Mouse (Mus musculus): ENCODE measurements around the gene Fam104a. TPM values are rescaled to one million over a fixed set of nuclear protein-coding genes. Genes with fewer than 3 reads are reported as not detected.

Fam104a gene
- polyA plus RNA-seq, 1 experiment from 2014 or later: 49.9 TPM

DNA sequence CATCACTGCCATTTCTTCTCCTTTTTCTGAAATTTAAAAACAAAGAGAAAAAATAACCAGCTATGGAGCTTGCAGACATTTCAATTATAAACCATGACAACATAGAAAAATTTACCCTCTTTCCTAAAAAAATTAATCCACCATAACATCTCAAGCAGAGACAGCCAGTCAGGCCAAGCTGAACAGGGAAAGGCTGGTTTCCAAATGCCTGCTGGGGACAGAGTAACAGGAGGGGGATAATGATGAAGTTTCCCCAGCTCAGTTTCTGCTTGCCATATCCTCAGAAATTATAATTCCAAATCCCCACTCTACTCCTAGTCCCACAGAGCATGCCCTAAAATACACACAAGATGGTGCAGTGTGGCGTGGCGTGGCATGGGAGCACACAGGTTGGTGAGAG is 6.6 kb downstream of the Fam104a start:
- H3K27me3 ChIP-seq (ENCODE audit: control insufficient read depth, insufficient read depth, low read length): no peaks in the 10 kb centered on the region
- no peak for DNase-seq (ENCODE audit: low spot score)
- H3K4me3 ChIP-seq (ENCODE audit: low read depth, low read length): no peak overlapping the region
- no peaks in the 10 kb centered on the region for H3K9me3 ChIP-seq (ENCODE audit: control insufficient read depth, low read length)
- no peaks in the 10 kb centered on the region for H3K36me3 ChIP-seq (ENCODE audit: control insufficient read depth, insufficient read depth, low read length)
- H3K27ac ChIP-seq (ENCODE audit: low read depth, low read length): no peak overlapping the region
- 98% methylated on average over 2 of the region's 2 CpGs for WGBS
- H3K4me2 ChIP-seq (replicated peaks; ENCODE audit: low read depth, low read length): no peak overlapping the region
- H3K4me1 ChIP-seq (replicated peaks; ENCODE audit: control insufficient read depth, insufficient read depth, low read length): peaks cover 2% of the 10 kb centered on the region; the same call in 1 of the 2 replicates
- no peak overlapping the region for H3K9ac ChIP-seq (ENCODE audit: low read depth, low read length)
- ATAC-seq (ENCODE audit: low FRiP score): no peak

DNA sequence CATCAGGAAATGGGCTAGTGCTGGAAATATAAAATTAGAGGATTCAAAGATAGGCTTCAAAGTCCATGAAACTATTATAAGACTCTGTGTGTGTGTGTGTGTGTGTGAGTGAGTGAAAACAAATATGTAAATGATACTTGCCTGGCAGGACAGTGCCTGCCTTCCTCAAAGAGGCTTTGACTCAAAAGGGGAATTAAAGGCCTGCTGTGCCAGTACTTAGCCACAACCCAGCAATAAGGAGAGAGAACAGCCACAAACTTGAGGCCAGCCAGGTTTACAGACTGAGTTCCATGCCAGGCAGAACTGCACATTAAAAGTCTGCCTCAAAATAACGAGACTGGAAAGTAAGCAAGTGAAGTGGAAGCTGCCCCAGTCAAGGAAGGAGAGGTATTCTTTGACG is 7.1 kb downstream of the Fam104a start:
- H3K27ac ChIP-seq (ENCODE audit: low read depth, low read length): no peak overlapping the region
- H3K4me2 ChIP-seq (replicated peaks; ENCODE audit: low read depth, low read length): no peak overlapping the region
- WGBS: 86% methylated on average over 2 of the region's 2 CpGs
- no peak overlapping the region for H3K9ac ChIP-seq (ENCODE audit: low read depth, low read length)
- no peaks in the 10 kb centered on the region for H3K36me3 ChIP-seq (ENCODE audit: control insufficient read depth, insufficient read depth, low read length)
- no peaks in the 10 kb centered on the region for H3K9me3 ChIP-seq (ENCODE audit: control insufficient read depth, low read length)
- no peak overlapping the region for H3K4me3 ChIP-seq (ENCODE audit: low read depth, low read length)
- H3K27me3 ChIP-seq (ENCODE audit: control insufficient read depth, insufficient read depth, low read length): no peaks in the 10 kb centered on the region
- DNase-seq (ENCODE audit: low spot score) (no peak), ATAC-seq (ENCODE audit: low FRiP score) (no peak)
- 0 out of 2 replicates have a peak, but pooled peaks cover 2% of the 10 kb centered on the region for H3K4me1 ChIP-seq (replicated peaks; ENCODE audit: control insufficient read depth, insufficient read depth, low read length)

DNA sequence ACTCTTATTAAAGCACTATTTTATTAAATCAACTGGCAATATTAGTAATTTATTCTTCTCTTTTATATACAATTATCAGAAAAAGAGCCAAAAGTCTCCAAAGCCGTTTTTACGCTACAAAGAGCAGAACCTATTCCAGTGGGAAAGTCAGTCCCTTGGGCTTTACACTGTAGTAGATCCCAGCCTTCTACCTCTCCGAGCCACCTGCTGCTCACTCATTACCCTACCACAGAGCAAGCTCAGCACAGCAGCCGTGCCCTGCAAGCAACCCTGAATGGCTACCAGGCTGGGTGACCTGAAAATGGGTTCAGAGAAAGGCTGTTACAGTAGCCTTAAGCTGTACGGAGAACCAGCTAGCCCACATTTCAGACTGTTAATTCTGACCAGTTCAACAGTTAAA is 9.4 kb downstream of the Fam104a start:
- Histone ChIP-seq H3K27ac (ENCODE audit: low read depth, low read length) (no peak overlapping the region), H3K9ac (ENCODE audit: low read depth, low read length) (no peak overlapping the region), H3K4me3 (ENCODE audit: low read depth, low read length) (no peak overlapping the region), H3K36me3 (ENCODE audit: control insufficient read depth, insufficient read depth, low read length) (no peaks in the 10 kb centered on the region), H3K27me3 (ENCODE audit: control insufficient read depth, insufficient read depth, low read length) (no peaks in the 10 kb centered on the region), H3K4me1 (replicated peaks; ENCODE audit: control insufficient read depth, insufficient read depth, low read length) (no peaks in the 10 kb centered on the region), H3K4me2 (replicated peaks; ENCODE audit: low read depth, low read length) (no peak overlapping the region), H3K9me3 (ENCODE audit: control insufficient read depth, low read length) (no peaks in the 10 kb centered on the region)
- 88% methylated on average over 5 of the region's 5 CpGs for WGBS
- ATAC-seq (ENCODE audit: low FRiP score): no peak
- DNase-seq (ENCODE audit: low spot score): no peak

DNA sequence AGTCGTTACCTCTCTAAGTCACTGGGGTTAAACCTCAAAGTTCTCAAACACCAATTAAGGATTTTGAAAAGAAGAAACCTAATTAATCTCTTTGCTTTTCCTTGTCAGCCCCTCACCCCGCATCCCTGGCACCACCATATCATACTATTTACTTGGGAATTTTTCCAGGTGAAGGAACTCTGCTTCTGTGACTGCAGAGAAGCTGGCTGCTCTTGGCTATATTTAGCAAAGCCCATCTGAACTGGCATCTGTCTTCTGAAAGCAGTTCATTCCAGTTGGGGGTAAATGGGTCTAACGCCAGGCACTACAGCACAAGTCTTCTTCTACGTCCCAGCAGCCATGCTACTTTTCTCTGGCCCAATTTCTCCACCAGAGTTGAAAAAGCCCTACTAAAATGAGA is 10.3 kb downstream of the Fam104a start:
- no peaks in the 10 kb centered on the region for H3K36me3 ChIP-seq (ENCODE audit: control insufficient read depth, insufficient read depth, low read length)
- H3K4me3 ChIP-seq (ENCODE audit: low read depth, low read length): no peak overlapping the region
- no peak overlapping the region for H3K9ac ChIP-seq (ENCODE audit: low read depth, low read length)
- no peaks in the 10 kb centered on the region for H3K9me3 ChIP-seq (ENCODE audit: control insufficient read depth, low read length)
- ATAC-seq (ENCODE audit: low FRiP score): no peak
- 96% methylated on average over 4 of the region's 4 CpGs for WGBS
- no peak overlapping the region for H3K27ac ChIP-seq (ENCODE audit: low read depth, low read length)
- DNase-seq (ENCODE audit: low spot score): no peak
- H3K4me2 ChIP-seq (replicated peaks; ENCODE audit: low read depth, low read length): no peak overlapping the region
- H3K27me3 ChIP-seq (ENCODE audit: control insufficient read depth, insufficient read depth, low read length): no peaks in the 10 kb centered on the region
- no peaks in the 10 kb centered on the region for H3K4me1 ChIP-seq (replicated peaks; ENCODE audit: control insufficient read depth, insufficient read depth, low read length)

DNA sequence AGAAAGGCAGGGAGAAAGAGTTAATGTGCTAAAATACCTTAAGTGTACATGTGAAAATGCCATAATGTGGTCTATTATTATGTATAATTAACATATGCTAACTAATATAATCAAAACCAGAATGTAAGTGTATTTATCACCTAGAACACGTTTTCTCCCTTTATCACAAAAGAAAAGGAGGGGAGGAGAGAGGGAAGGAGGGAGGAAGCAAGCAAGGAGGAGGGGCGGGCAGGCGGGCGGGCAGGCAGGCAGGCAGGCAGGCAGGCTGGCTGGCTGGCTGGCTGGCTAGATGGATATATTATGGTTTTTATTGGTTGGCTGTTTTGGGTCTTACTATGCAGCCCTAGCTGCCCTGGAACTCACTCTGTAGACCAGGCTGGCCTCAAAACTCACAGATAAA is 14.2 kb downstream of the Fam104a start:
- H3K9ac ChIP-seq (ENCODE audit: low read depth, low read length): no peak overlapping the region
- WGBS: 92% methylated on average over 4 of the region's 4 CpGs
- no peaks in the 10 kb centered on the region for H3K4me1 ChIP-seq (replicated peaks; ENCODE audit: control insufficient read depth, insufficient read depth, low read length)
- ATAC-seq (ENCODE audit: low FRiP score) (no peak), DNase-seq (ENCODE audit: low spot score) (no peak)
- no peaks in the 10 kb centered on the region for H3K27me3 ChIP-seq (ENCODE audit: control insufficient read depth, insufficient read depth, low read length)
- H3K36me3 ChIP-seq (ENCODE audit: control insufficient read depth, insufficient read depth, low read length): no peaks in the 10 kb centered on the region
- H3K4me2 ChIP-seq (replicated peaks; ENCODE audit: low read depth, low read length): no peak overlapping the region
- H3K4me3 ChIP-seq (ENCODE audit: low read depth, low read length): no peak overlapping the region
- no peaks in the 10 kb centered on the region for H3K9me3 ChIP-seq (ENCODE audit: control insufficient read depth, low read length)
- H3K27ac ChIP-seq (ENCODE audit: low read depth, low read length): no peak overlapping the region

DNA sequence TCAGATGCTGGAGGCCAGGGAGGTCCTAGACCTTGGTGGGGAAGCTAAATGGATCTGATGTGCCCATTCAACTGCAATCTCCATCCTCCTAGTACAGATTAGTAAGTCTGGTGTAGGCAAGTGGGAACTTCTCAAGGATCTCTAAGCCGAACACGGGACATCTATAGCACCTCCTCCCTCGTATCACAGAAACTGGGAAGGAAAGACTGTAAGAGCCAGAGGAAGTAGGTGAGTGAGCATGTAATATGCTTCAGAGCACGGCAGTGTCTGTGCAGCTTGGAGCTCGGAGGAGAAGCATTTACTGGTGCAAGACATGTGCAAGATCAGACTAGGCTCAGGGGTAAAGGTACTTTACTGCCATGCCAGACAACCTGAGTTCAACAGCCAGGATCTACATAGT is 15.1 kb downstream of the Fam104a start:
- H3K4me1 ChIP-seq (replicated peaks; ENCODE audit: control insufficient read depth, insufficient read depth, low read length): no peaks in the 10 kb centered on the region
- H3K27me3 ChIP-seq (ENCODE audit: control insufficient read depth, insufficient read depth, low read length): no peaks in the 10 kb centered on the region
- DNase-seq (ENCODE audit: low spot score) (no peak), ATAC-seq (ENCODE audit: low FRiP score) (no peak)
- 91% methylated on average over 5 of the region's 5 CpGs for WGBS
- no peaks in the 10 kb centered on the region for H3K36me3 ChIP-seq (ENCODE audit: control insufficient read depth, insufficient read depth, low read length)
- H3K9ac ChIP-seq (ENCODE audit: low read depth, low read length): no peak overlapping the region
- no peaks in the 10 kb centered on the region for H3K9me3 ChIP-seq (ENCODE audit: control insufficient read depth, low read length)
- H3K4me3 ChIP-seq (ENCODE audit: low read depth, low read length): no peak overlapping the region
- H3K27ac ChIP-seq (ENCODE audit: low read depth, low read length): no peak overlapping the region
- H3K4me2 ChIP-seq (replicated peaks; ENCODE audit: low read depth, low read length): no peak overlapping the region

DNA sequence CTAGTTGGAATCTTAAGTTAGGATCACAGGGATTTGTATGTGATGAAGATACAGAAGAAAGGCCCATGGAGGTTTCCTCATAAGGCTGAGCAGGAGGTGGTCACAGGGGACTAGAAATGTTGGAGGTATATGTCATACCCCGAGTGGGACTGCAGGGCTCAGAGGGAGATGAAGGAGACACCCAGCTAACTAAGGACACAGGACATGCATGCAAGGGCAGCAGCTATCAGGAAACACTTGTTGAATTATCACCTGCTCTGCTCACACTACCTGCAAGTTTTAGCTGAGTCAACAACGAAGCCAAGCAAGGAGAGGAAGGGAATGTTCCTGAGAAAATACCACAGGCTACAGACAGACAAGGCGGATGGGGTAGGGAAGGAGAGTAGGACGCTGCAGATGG is 16.3 kb downstream of the Fam104a start:
- Histone ChIP-seq H3K9me3 (ENCODE audit: control insufficient read depth, low read length) (no peaks in the 10 kb centered on the region), H3K27ac (ENCODE audit: low read depth, low read length) (no peak overlapping the region), H3K36me3 (ENCODE audit: control insufficient read depth, insufficient read depth, low read length) (no peaks in the 10 kb centered on the region), H3K4me1 (replicated peaks; ENCODE audit: control insufficient read depth, insufficient read depth, low read length) (no peaks in the 10 kb centered on the region), H3K27me3 (ENCODE audit: control insufficient read depth, insufficient read depth, low read length) (no peaks in the 10 kb centered on the region), H3K4me2 (replicated peaks; ENCODE audit: low read depth, low read length) (no peak overlapping the region), H3K4me3 (ENCODE audit: low read depth, low read length) (no peak overlapping the region), H3K9ac (ENCODE audit: low read depth, low read length) (no peak overlapping the region)
- DNase-seq (ENCODE audit: low spot score): no peak
- 90% methylated on average over 4 of the region's 4 CpGs for WGBS
- ATAC-seq (ENCODE audit: low FRiP score): no peak

DNA sequence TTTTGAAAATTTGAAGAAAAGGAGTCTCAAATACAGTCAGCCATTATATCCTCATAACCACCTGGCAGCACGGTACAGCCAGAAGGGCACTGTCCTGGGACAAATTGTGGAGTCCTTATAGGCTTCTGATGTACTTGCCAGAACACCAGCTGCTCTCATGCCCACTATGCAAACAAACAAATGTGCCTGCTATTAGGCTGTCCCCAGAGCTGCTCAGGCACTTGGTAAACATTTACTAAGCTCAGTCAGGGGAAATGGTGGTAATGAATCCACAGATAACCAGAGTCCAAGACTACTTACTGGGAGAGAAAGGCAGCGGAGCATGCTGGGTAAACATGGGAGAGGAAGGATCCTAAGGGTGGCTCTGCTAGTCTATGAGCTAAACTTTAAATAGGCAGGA is 16.8 kb downstream of the Fam104a start:
- WGBS: 93% methylated on average over 2 of the region's 2 CpGs
- no peak overlapping the region for H3K4me2 ChIP-seq (replicated peaks; ENCODE audit: low read depth, low read length)
- H3K27ac ChIP-seq (ENCODE audit: low read depth, low read length): no peak overlapping the region
- H3K9ac ChIP-seq (ENCODE audit: low read depth, low read length): no peak overlapping the region
- H3K27me3 ChIP-seq (ENCODE audit: control insufficient read depth, insufficient read depth, low read length): no peaks in the 10 kb centered on the region
- no peaks in the 10 kb centered on the region for H3K4me1 ChIP-seq (replicated peaks; ENCODE audit: control insufficient read depth, insufficient read depth, low read length)
- H3K4me3 ChIP-seq (ENCODE audit: low read depth, low read length): no peak overlapping the region
- DNase-seq (ENCODE audit: low spot score): no peak
- ATAC-seq (ENCODE audit: low FRiP score): no peak
- H3K9me3 ChIP-seq (ENCODE audit: control insufficient read depth, low read length): no peaks in the 10 kb centered on the region
- no peaks in the 10 kb centered on the region for H3K36me3 ChIP-seq (ENCODE audit: control insufficient read depth, insufficient read depth, low read length)

DNA sequence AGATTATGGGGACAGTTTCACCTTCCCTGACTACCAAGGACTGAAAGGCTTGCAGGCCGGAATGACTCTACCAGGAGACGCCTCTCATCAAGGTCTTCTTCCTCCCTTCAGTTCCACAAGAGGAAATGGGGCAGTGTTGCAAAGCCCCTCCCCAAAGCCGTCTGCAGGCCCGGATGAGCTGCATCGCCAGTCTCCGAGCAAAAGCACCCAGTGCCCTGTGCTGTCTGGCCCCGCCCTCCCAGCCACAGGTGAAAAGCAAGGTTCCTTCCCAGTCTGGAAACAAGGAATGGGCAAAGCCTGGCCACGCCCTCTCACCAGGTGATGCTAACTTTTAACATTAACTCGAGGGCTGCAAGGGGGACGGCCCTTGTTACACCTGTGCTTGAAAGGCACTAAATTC is 17.3 kb downstream of the Fam104a start:
- no peak for DNase-seq (ENCODE audit: low spot score)
- no peak for ATAC-seq (ENCODE audit: low FRiP score)
- Histone ChIP-seq H3K9ac (ENCODE audit: low read depth, low read length) (no peak overlapping the region), H3K4me3 (ENCODE audit: low read depth, low read length) (no peak overlapping the region), H3K9me3 (ENCODE audit: control insufficient read depth, low read length) (no peaks in the 10 kb centered on the region), H3K4me2 (replicated peaks; ENCODE audit: low read depth, low read length) (no peak overlapping the region), H3K4me1 (replicated peaks; ENCODE audit: control insufficient read depth, insufficient read depth, low read length) (no peaks in the 10 kb centered on the region), H3K27ac (ENCODE audit: low read depth, low read length) (no peak overlapping the region), H3K27me3 (ENCODE audit: control insufficient read depth, insufficient read depth, low read length) (no peaks in the 10 kb centered on the region), H3K36me3 (ENCODE audit: control insufficient read depth, insufficient read depth, low read length) (no peaks in the 10 kb centered on the region)
- WGBS: 64% methylated on average over 10 of the region's 10 CpGs
